Mouse (Mus musculus) ES-Bruce4 (cell line): ENCODE data around the gene Caskin2. TPM values are rescaled to one million over a fixed set of nuclear protein-coding genes. Genes with fewer than 3 reads are reported as not detected.

ENCODE experiments used
- H3K27ac ChIP-seq: 2 replicates; pipeline ENCODE4 v1.5.1; 2012; ENCODE audit warnings: low read length, inconsistent platforms; ENCODE audit not compliant: insufficient read depth
- H3K27me3 ChIP-seq: 2 replicates; pipeline ENCODE4 v1.6.1; 2012; ENCODE audit warnings: mild to moderate bottlenecking, low read length, inconsistent platforms; ENCODE audit not compliant: control insufficient read depth, poor library complexity, insufficient read depth, severe bottlenecking
- H3K36me3 ChIP-seq: 2 replicates; pipeline ENCODE4 v1.6.1; 2012; ENCODE audit warnings: inconsistent platforms, mild to moderate bottlenecking, low read length, moderate library complexity; ENCODE audit not compliant: control insufficient read depth, poor library complexity, insufficient read depth, severe bottlenecking
- H3K4me1 ChIP-seq: one replicate; pipeline ENCODE4 v1.8.1; 2011; ENCODE audit warnings: low read length; ENCODE audit not compliant: control insufficient read depth, insufficient read depth
- H3K4me3 ChIP-seq: 2 replicates; pipeline ENCODE4 v1.5.1; 2011; ENCODE audit warnings: low read depth, mild to moderate bottlenecking, low read length
- H3K9ac ChIP-seq: 2 replicates; pipeline ENCODE4 v1.6.1; 2012; ENCODE audit warnings: low read depth, mild to moderate bottlenecking, inconsistent platforms; ENCODE audit not compliant: poor library complexity, severe bottlenecking
- H3K9me3 ChIP-seq: replicated peaks from 2 replicates; pipeline ENCODE4 v1.6.1; 2012; ENCODE audit warnings: mild to moderate bottlenecking, low read length, inconsistent platforms; ENCODE audit not compliant: control insufficient read depth, poor library complexity, insufficient read depth, severe bottlenecking
- CTCF ChIP-seq: IDR thresholded peaks from one replicate; pipeline ENCODE4 v1.8.1; 2011; ENCODE audit warnings: low read depth, low read length
- EP300 ChIP-seq: IDR thresholded peaks from 2 replicates; pipeline ENCODE4 v1.6.1; 2011; ENCODE audit warnings: low read depth, low read length; ENCODE audit not compliant: insufficient read depth
- POLR2A ChIP-seq: IDR thresholded peaks from one replicate; pipeline ENCODE4 v1.8.1; 2011; ENCODE audit warnings: low read length; ENCODE audit not compliant: insufficient read depth
- polyA plus RNA-seq: library from polyadenylated mRNA; stranded (reverse); fragments of >200 nt; gene quantifications from 2 replicates; pipeline ENCODE4 v1.2.4, GENCODE M21; 2011; ENCODE audit warnings: low read depth; ENCODE audit not compliant: missing spikeins, insufficient read depth, insufficient read length

Caskin2 gene
- polyA plus RNA-seq, 1 experiment, result 12.1 TPM

- Histone ChIP-seq H3K27me3 (no peaks in the 10 kb centered on the region), H3K36me3 (peaks cover 5% of the 10 kb centered on the region; the same call in 1 of the 2 replicates), H3K27ac (no peak overlapping the region), H3K9me3 (no peaks in the 10 kb centered on the region), H3K9ac (no peak overlapping the region), H3K4me1 (no peaks in the 10 kb centered on the region), H3K4me3 (no peak overlapping the region)
- TF ChIP-seq POLR2A (no peak), CTCF (no peak), EP300 (no peak)
Observed at GRCm38 (mm10) chr11:115803072-115803709, 10.2 kb downstream of the Caskin2 start.

DNA sequence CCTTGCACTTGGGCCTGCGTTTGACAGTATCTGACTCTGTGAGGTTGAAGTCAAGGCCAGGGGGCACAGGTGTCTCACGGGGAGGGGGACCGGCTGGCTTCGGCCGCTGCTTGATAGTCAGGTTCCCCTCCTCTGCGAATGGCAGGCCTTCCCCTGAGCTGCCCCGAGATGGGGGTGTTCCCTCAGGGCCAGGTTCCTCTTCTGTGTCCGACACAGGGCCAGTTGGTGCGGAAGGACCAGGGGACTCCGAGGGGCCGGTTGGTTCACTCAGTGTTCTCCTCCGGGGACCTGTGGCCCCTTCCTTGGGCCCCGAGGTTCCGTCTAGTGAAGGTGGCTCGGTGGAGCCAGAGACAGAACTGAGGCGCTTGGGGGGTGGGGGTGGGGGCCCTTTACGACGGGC lies 12.5 kb downstream of the Caskin2 start:
- Histone ChIP-seq H3K27ac (no peak overlapping the region), H3K4me3 (no peak overlapping the region), H3K9me3 (no peaks in the 10 kb centered on the region), H3K4me1 (no peaks in the 10 kb centered on the region), H3K27me3 (no peaks in the 10 kb centered on the region), H3K9ac (no peak overlapping the region), H3K36me3 (peaks cover 11% of the 10 kb centered on the region; the same call in 1 of the 2 replicates)
- TF ChIP-seq EP300, result no peak
- no peak for TF ChIP-seq CTCF
- TF ChIP-seq POLR2A, result no peak

GRCm38 (mm10) chr11:115797665-115798064 lies 15.8 kb downstream of the Caskin2 start:
- TF ChIP-seq CTCF (no peak), POLR2A (no peak), EP300 (no peak)
- Histone ChIP-seq H3K4me1 (no peaks in the 10 kb centered on the region), H3K4me3 (no peak overlapping the region), H3K9ac (no peak overlapping the region), H3K27me3 (no peaks in the 10 kb centered on the region), H3K27ac (no peak overlapping the region), H3K9me3 (no peaks in the 10 kb centered on the region), H3K36me3 (peaks cover 11% of the 10 kb centered on the region; the same call in 1 of the 2 replicates)

- Histone ChIP-seq H3K9me3 (no peaks in the 10 kb centered on the region), H3K4me3 (no peak overlapping the region), H3K9ac (no peak overlapping the region), H3K27me3 (no peaks in the 10 kb centered on the region), H3K4me1 (no peaks in the 10 kb centered on the region), H3K36me3 (peaks cover 11% of the 10 kb centered on the region; the same call in 1 of the 2 replicates), H3K27ac (no peak overlapping the region)
- TF ChIP-seq EP300, result no peak
- TF ChIP-seq CTCF, result no peak
- no peak for TF ChIP-seq POLR2A
Observed at GRCm38 (mm10) chr11:115796898-115797297, 16.5 kb downstream of the Caskin2 start.

GRCm38 (mm10) chr11:115792353-115792752 lies 21.1 kb downstream of the Caskin2 start:
- TF ChIP-seq POLR2A (no peak), EP300 (no peak), CTCF (no peak)
- Histone ChIP-seq H3K36me3 (peaks cover 4% of the 10 kb centered on the region; the same call in 1 of the 2 replicates), H3K9me3 (no peaks in the 10 kb centered on the region), H3K4me3 (no peak overlapping the region), H3K27ac (no peak overlapping the region), H3K9ac (no peak overlapping the region), H3K27me3 (no peaks in the 10 kb centered on the region), H3K4me1 (no peaks in the 10 kb centered on the region)

GRCm38 (mm10) chr11:115791919-115792318 lies 21.5 kb downstream of the Caskin2 start:
- no peaks in the 10 kb centered on the region for H3K9me3 ChIP-seq
- no peak overlapping the region for H3K4me3 ChIP-seq
- no peaks in the 10 kb centered on the region for H3K4me1 ChIP-seq
- no peak overlapping the region for H3K9ac ChIP-seq
- no peaks in the 10 kb centered on the region for H3K27me3 ChIP-seq
- TF ChIP-seq CTCF (no peak), POLR2A (no peak), EP300 (no peak)
- H3K36me3 ChIP-seq, result no peaks in the 10 kb centered on the region
- no peak overlapping the region for H3K27ac ChIP-seq
